In the genomic region with DNA sequence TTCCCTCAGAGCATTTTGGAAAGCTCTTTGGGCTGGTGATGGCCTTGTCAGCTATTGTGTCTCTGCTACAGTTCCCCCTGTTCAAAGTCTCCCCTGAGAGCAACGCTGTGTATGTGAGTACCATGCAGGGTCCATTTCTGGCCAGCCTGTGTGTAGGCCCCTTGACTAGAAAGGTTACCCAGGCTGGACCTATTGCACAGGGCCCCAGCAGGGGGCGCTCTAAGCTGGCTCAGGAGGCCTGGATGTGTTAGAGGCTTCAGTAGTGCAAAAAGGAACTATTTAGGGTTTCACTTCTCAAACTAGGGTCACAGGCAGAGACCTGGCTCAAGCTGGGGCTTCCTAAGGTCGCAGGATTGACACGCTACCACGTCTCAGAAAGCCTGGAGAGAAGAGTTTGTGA, we compare ENCODE assay signal across 9 mouse cellular contexts. TPM values are rescaled to one million over a fixed set of nuclear protein-coding genes. Genes with fewer than 3 reads are reported as not detected.
A peak's percentile ranks its signal among the peaks of the same experiment; 100 is the strongest.
DNase-seq lines count a peak whose midpoint lies in the region; ATAC-seq and TF ChIP-seq lines count a peak whose summit lies in the region.
"Had no signal": no experiment of that assay in that cellular context is flagged by ENCODE, and none has a peak within 500 bp of the region (broad histone marks: within the 10 kb centered on the region; RNA-seq: fewer than 3 reads in every experiment).

No protein-coding gene starts in this region.

- H3K4me3 ChIP-seq in hindbrain, embryonic 14.5 days (replicated peaks; ENCODE audit: low read length): no peak overlapping the region
- H3K4me3 ChIP-seq in hindbrain, embryonic 16.5 days (ENCODE audit: low read length): no peak overlapping the region
- H3K4me3 ChIP-seq in forebrain, embryonic 14.5 days (ENCODE audit: low read depth, low read length): no peak overlapping the region
- no peak overlapping the region for H3K4me3 ChIP-seq in kidney, adult 2 months (ENCODE audit: insufficient read depth, low read depth, low read length)
- H3K4me3 ChIP-seq in limb, embryonic 11.5 days (ENCODE audit: low read depth, low read length): no peak overlapping the region
- H3K4me3 ChIP-seq in midbrain, postnatal 0 days (ENCODE audit: low read depth, low read length): no peak overlapping the region
- no peak overlapping the region for H3K4me3 ChIP-seq in stomach, embryonic 15.5 days (replicated peaks)
- H3K4me3 ChIP-seq: embryonic facial prominence, embryonic 12.5 days had no signal

- 66% methylated on average over 5 of the region's 5 CpGs for WGBS in hindbrain, embryonic 14.5 days
- 58% methylated on average over 5 of the region's 5 CpGs for WGBS in hindbrain, embryonic 16.5 days
- WGBS in forebrain, embryonic 14.5 days: 63% methylated on average over 5 of the region's 5 CpGs
- WGBS in kidney, adult 2 months: 45% methylated on average over 5 of the region's 5 CpGs
- 56% methylated on average over 5 of the region's 5 CpGs for WGBS in limb, embryonic 11.5 days
- 59% methylated on average over 5 of the region's 5 CpGs for WGBS in midbrain, postnatal 0 days
- WGBS in stomach, embryonic 15.5 days: 58% methylated on average over 5 of the region's 5 CpGs

- H3K4me2 ChIP-seq in hindbrain, embryonic 14.5 days (replicated peaks): no peak overlapping the region
- H3K4me2 ChIP-seq in hindbrain, embryonic 16.5 days (ENCODE audit: low read length): no peak overlapping the region
- no peak overlapping the region for H3K4me2 ChIP-seq in forebrain, embryonic 14.5 days (ENCODE audit: low read length)
- H3K4me2 ChIP-seq in limb, embryonic 11.5 days (ENCODE audit: low read depth, severe bottlenecking): no peak overlapping the region
- no peak overlapping the region for H3K4me2 ChIP-seq in midbrain, postnatal 0 days (ENCODE audit: low read depth, low read length, poor library complexity, severe bottlenecking)
- H3K4me2 ChIP-seq in stomach, embryonic 15.5 days: no peak overlapping the region
- H3K4me2 ChIP-seq: embryonic facial prominence, embryonic 12.5 days had no signal

- ATAC-seq in hindbrain, embryonic 14.5 days (ENCODE audit: low FRiP score): peak; percentile 57; the same call in 1 of the 2 replicates
- ATAC-seq in hindbrain, embryonic 16.5 days: no peak
- ATAC-seq in forebrain, embryonic 14.5 days: peak; percentile 26; the same call in 1 of the 2 replicates
- no peak for ATAC-seq in limb, embryonic 11.5 days (ENCODE audit: insufficient number of reproducible peaks, low FRiP score, low TSS enrichment, low read depth)
- no peak for ATAC-seq in midbrain, postnatal 0 days (ENCODE audit: low FRiP score)
- peak; percentile 63; the same call in 1 of the 2 replicates for ATAC-seq in stomach, embryonic 15.5 days (ENCODE audit: insufficient read depth, low FRiP score, low read depth)

- H3K4me1 ChIP-seq in hindbrain, embryonic 14.5 days (replicated peaks; ENCODE audit: control insufficient read depth, insufficient read depth, low read length): no peaks in the 10 kb centered on the region
- no peaks in the 10 kb centered on the region for H3K4me1 ChIP-seq in hindbrain, embryonic 16.5 days (ENCODE audit: control insufficient read depth, insufficient read depth, low read depth, low read length)
- H3K4me1 ChIP-seq in forebrain, embryonic 14.5 days (ENCODE audit: control insufficient read depth, insufficient read depth, low read length): no peaks in the 10 kb centered on the region
- no peaks in the 10 kb centered on the region for H3K4me1 ChIP-seq in kidney, adult 2 months (ENCODE audit: control insufficient read depth, insufficient read depth, low read length)
- no peaks in the 10 kb centered on the region for H3K4me1 ChIP-seq in limb, embryonic 11.5 days (ENCODE audit: control insufficient read depth, insufficient read depth, low read length)
- no peaks in the 10 kb centered on the region for H3K4me1 ChIP-seq in midbrain, postnatal 0 days (ENCODE audit: insufficient read depth, low read length)
- H3K4me1 ChIP-seq in stomach, embryonic 15.5 days: no peaks in the 10 kb centered on the region
- H3K4me1 ChIP-seq: embryonic facial prominence, embryonic 12.5 days had no signal

- peak; percentile 36 for DNase-seq in hindbrain, embryonic 14.5 days (ENCODE audit: low spot score)
- DNase-seq in adrenal gland, adult 8-10 months: peak; percentile 26
- DNase-seq in forebrain, embryonic 14.5 days (ENCODE audit: low spot score): peak; percentile 19
- DNase-seq in kidney, adult 2 months: peak; percentile 56
- peak; percentile 55 for DNase-seq in limb, embryonic 11.5 days (ENCODE audit: low spot score)
- peak; percentile 27 for DNase-seq in midbrain, postnatal 0 days (ENCODE audit: low spot score)

- H3K9ac ChIP-seq in hindbrain, embryonic 14.5 days: no peak overlapping the region
- H3K9ac ChIP-seq in hindbrain, embryonic 16.5 days (ENCODE audit: low read depth, low read length): no peak overlapping the region
- H3K9ac ChIP-seq in forebrain, embryonic 14.5 days (ENCODE audit: low read length): no peak overlapping the region
- H3K9ac ChIP-seq in limb, embryonic 11.5 days (ENCODE audit: low read length): no peak overlapping the region
- no peak overlapping the region for H3K9ac ChIP-seq in midbrain, postnatal 0 days (replicated peaks; ENCODE audit: low read length, poor library complexity, severe bottlenecking)
- no peak overlapping the region for H3K9ac ChIP-seq in stomach, embryonic 15.5 days
- H3K9ac ChIP-seq: embryonic facial prominence, embryonic 12.5 days had no signal

- no peaks in the 10 kb centered on the region for H3K9me3 ChIP-seq in hindbrain, embryonic 14.5 days (ENCODE audit: control insufficient read depth, low read length)
- no peaks in the 10 kb centered on the region for H3K9me3 ChIP-seq in hindbrain, embryonic 16.5 days (ENCODE audit: control insufficient read depth, low read length)
- H3K9me3 ChIP-seq in forebrain, embryonic 14.5 days (replicated peaks; ENCODE audit: control insufficient read depth, low read length): no peaks in the 10 kb centered on the region
- H3K9me3 ChIP-seq in limb, embryonic 11.5 days (ENCODE audit: control insufficient read depth, low read length): no peaks in the 10 kb centered on the region
- no peaks in the 10 kb centered on the region for H3K9me3 ChIP-seq in midbrain, postnatal 0 days (ENCODE audit: low read length)
- no peaks in the 10 kb centered on the region for H3K9me3 ChIP-seq in stomach, embryonic 15.5 days
- H3K9me3 ChIP-seq: embryonic facial prominence, embryonic 12.5 days had no signal

- no peaks in the 10 kb centered on the region for H3K36me3 ChIP-seq in hindbrain, embryonic 14.5 days (replicated peaks; ENCODE audit: control insufficient read depth, insufficient read depth)
- H3K36me3 ChIP-seq in hindbrain, embryonic 16.5 days (ENCODE audit: control insufficient read depth, insufficient read depth, low read length): no peaks in the 10 kb centered on the region
- H3K36me3 ChIP-seq in forebrain, embryonic 14.5 days (ENCODE audit: control insufficient read depth, insufficient read depth, low read length): no peaks in the 10 kb centered on the region
- no peaks in the 10 kb centered on the region for H3K36me3 ChIP-seq in kidney, adult 2 months (ENCODE audit: control insufficient read depth, insufficient read depth, low read length)
- H3K36me3 ChIP-seq in limb, embryonic 11.5 days (ENCODE audit: control insufficient read depth, insufficient read depth, low read length): peaks cover 4% of the 10 kb centered on the region; the same call in 1 of the 2 replicates
- H3K36me3 ChIP-seq in midbrain, postnatal 0 days (ENCODE audit: insufficient read depth, low read length): no peaks in the 10 kb centered on the region
- peaks cover 15% of the 10 kb centered on the region; the same call in 1 of the 2 replicates for H3K36me3 ChIP-seq in stomach, embryonic 15.5 days

- no peaks in the 10 kb centered on the region for H3K27me3 ChIP-seq in hindbrain, embryonic 14.5 days (ENCODE audit: control insufficient read depth, insufficient read depth, low read length)
- no peaks in the 10 kb centered on the region for H3K27me3 ChIP-seq in hindbrain, embryonic 16.5 days (replicated peaks; ENCODE audit: control insufficient read depth, insufficient read depth, low read length)
- no peaks in the 10 kb centered on the region for H3K27me3 ChIP-seq in forebrain, embryonic 14.5 days (replicated peaks; ENCODE audit: control insufficient read depth, insufficient read depth, low read length)
- H3K27me3 ChIP-seq in kidney, adult 2 months (replicated peaks; ENCODE audit: control insufficient read depth, insufficient read depth, low read length): no peaks in the 10 kb centered on the region
- H3K27me3 ChIP-seq in limb, embryonic 11.5 days (ENCODE audit: control insufficient read depth, insufficient read depth, low read length): no peaks in the 10 kb centered on the region
- H3K27me3 ChIP-seq in midbrain, postnatal 0 days (ENCODE audit: insufficient read depth, low read length): no peaks in the 10 kb centered on the region
- H3K27me3 ChIP-seq in stomach, embryonic 15.5 days (replicated peaks): no peaks in the 10 kb centered on the region
- H3K27me3 ChIP-seq: embryonic facial prominence, embryonic 12.5 days had no signal

- no peak for TF ChIP-seq POLR2A in kidney, adult 2 months (IDR thresholded peaks at IDR 0.05; ENCODE audit: low read depth, low read length)

- H3K27ac ChIP-seq in hindbrain, embryonic 14.5 days: no peak overlapping the region
- no peak overlapping the region for H3K27ac ChIP-seq in hindbrain, embryonic 16.5 days (ENCODE audit: low read depth, low read length)
- H3K27ac ChIP-seq in forebrain, embryonic 14.5 days (ENCODE audit: low read depth, low read length): no peak overlapping the region
- no peak overlapping the region for H3K27ac ChIP-seq in kidney, adult 2 months (ENCODE audit: insufficient read depth, low read depth, low read length)
- H3K27ac ChIP-seq in limb, embryonic 11.5 days (replicated peaks; ENCODE audit: low read depth, low read length): no peak overlapping the region
- H3K27ac ChIP-seq in midbrain, postnatal 0 days (ENCODE audit: low read depth, low read length): no peak overlapping the region
- H3K27ac ChIP-seq in stomach, embryonic 15.5 days: no peak overlapping the region
- H3K27ac ChIP-seq: embryonic facial prominence, embryonic 12.5 days had no signal

- peak; percentile 83 for TF ChIP-seq CTCF in kidney, adult 2 months (conservative IDR thresholded peaks at IDR 0.05; ENCODE audit: insufficient read depth, insufficient read length, low read depth, low read length)
- TF ChIP-seq CTCF in midbrain, postnatal 0 days (IDR thresholded peaks at IDR 0.05): peak; percentile 67

RNA-seq across cellular contexts. Expression of gene Slc43a3, which starts 19.9 kb away (rescaled TPM):
- 4.8 and 4.9 TPM in 2 replicates for polyA plus RNA-seq in hindbrain, embryonic 14.5 days (2014; fragmentation: Nextera tagmentation; extraction: Ambion mirVana)
- polyA plus RNA-seq in hindbrain, embryonic 16.5 days (2015; fragmentation: Nextera tagmentation; extraction: Ambion mirVana): 5.4 and 5.7 TPM in 2 replicates
- 10 to 100 TPM; 63.1 to 81.5 (median 75.7) TPM for total RNA-seq in adrenal gland, adult 8-10 months (2022)
- 6.6 and 7.0 TPM in 2 replicates for polyA plus RNA-seq in forebrain, embryonic 14.5 days (2014; fragmentation: Nextera tagmentation; extraction: Ambion mirVana)
- polyA plus RNA-seq in kidney, adult 2 months (2012; rRNA removed): 60.8 and 62.2 TPM in 2 replicates
- polyA plus RNA-seq in limb, embryonic 11.5 days (2014; fragmentation: Nextera tagmentation; extraction: Ambion mirVana): 31.6 and 31.7 TPM in 2 replicates
- total RNA-seq in midbrain, postnatal 0 days (2014; rRNA removed): 1.7 and 2.0 TPM in 2 replicates
- polyA plus RNA-seq in midbrain, postnatal 0 days (2015; fragmentation: Nextera tagmentation; extraction: Ambion mirVana): 1.9 and 2.0 TPM in 2 replicates
- 44.8 and 47.4 TPM in 2 replicates for polyA plus RNA-seq in stomach, embryonic 15.5 days (2015; fragmentation: Nextera tagmentation; extraction: Ambion mirVana)

RNA-seq across cellular contexts. Expression of gene Prg2, which starts 24.0 kb away (rescaled TPM):
- not detected in 2 replicates for polyA plus RNA-seq in hindbrain, embryonic 14.5 days (2014; fragmentation: Nextera tagmentation; extraction: Ambion mirVana)
- 0.45 TPM in 1 of 2 replicates, not detected in the other for polyA plus RNA-seq in hindbrain, embryonic 16.5 days (2015; fragmentation: Nextera tagmentation; extraction: Ambion mirVana)
- not detected for total RNA-seq in adrenal gland, adult 8-10 months (2022)
- not detected in 2 replicates for polyA plus RNA-seq in forebrain, embryonic 14.5 days (2014; fragmentation: Nextera tagmentation; extraction: Ambion mirVana)
- 0.16 TPM in 1 of 2 replicates, not detected in the other for polyA plus RNA-seq in kidney, adult 2 months (2012; rRNA removed)
- polyA plus RNA-seq in limb, embryonic 11.5 days (2014; fragmentation: Nextera tagmentation; extraction: Ambion mirVana): 0.47 and 0.48 TPM in 2 replicates
- not detected in 2 replicates for total RNA-seq in midbrain, postnatal 0 days (2014; rRNA removed)
- polyA plus RNA-seq in midbrain, postnatal 0 days (2015; fragmentation: Nextera tagmentation; extraction: Ambion mirVana): not detected in 2 replicates
- polyA plus RNA-seq in stomach, embryonic 15.5 days (2015; fragmentation: Nextera tagmentation; extraction: Ambion mirVana): 1.8 and 4.0 TPM in 2 replicates

RNA-seq across cellular contexts. Expression of gene Prg3, which starts 31.7 kb away (rescaled TPM):
- not detected in 2 replicates for polyA plus RNA-seq in hindbrain, embryonic 14.5 days (2014; fragmentation: Nextera tagmentation; extraction: Ambion mirVana)
- polyA plus RNA-seq in hindbrain, embryonic 16.5 days (2015; fragmentation: Nextera tagmentation; extraction: Ambion mirVana): not detected in 2 replicates
- not detected for total RNA-seq in adrenal gland, adult 8-10 months (2022)
- polyA plus RNA-seq in forebrain, embryonic 14.5 days (2014; fragmentation: Nextera tagmentation; extraction: Ambion mirVana): not detected in 2 replicates
- 0.28 TPM in 1 of 2 replicates, not detected in the other for polyA plus RNA-seq in kidney, adult 2 months (2012; rRNA removed)
- not detected in 2 replicates for polyA plus RNA-seq in limb, embryonic 11.5 days (2014; fragmentation: Nextera tagmentation; extraction: Ambion mirVana)
- total RNA-seq in midbrain, postnatal 0 days (2014; rRNA removed): not detected in 2 replicates
- polyA plus RNA-seq in midbrain, postnatal 0 days (2015; fragmentation: Nextera tagmentation; extraction: Ambion mirVana): not detected in 2 replicates
- polyA plus RNA-seq in stomach, embryonic 15.5 days (2015; fragmentation: Nextera tagmentation; extraction: Ambion mirVana): 0.51 TPM in 1 of 2 replicates, not detected in the other
- polyA plus RNA-seq: embryonic facial prominence, embryonic 12.5 days had no signal

Comparison
In these comparisons a context has a peak if more than half of its experiments do, and no peak if none do; other contexts are left out.
1. ATAC-seq: peak in hindbrain, embryonic 14.5 days (single experiment), forebrain, embryonic 14.5 days (single experiment) and stomach, embryonic 15.5 days (single experiment); none in hindbrain, embryonic 16.5 days (single experiment), limb, embryonic 11.5 days (single experiment) and midbrain, postnatal 0 days (single experiment).
2. Peak in every context shown above with its lines, with median percentiles within 50 percentile points of each other: DNase-seq.